Mouse (Mus musculus): ENCODE measurements around the gene Nom1. TPM values are rescaled to one million over a fixed set of nuclear protein-coding genes. Genes with fewer than 3 reads are reported as not detected.
"Not testable (repeated sequence)": the region's sequence is repeated elsewhere in the genome, so short reads cannot be mapped to it uniquely, and the experiment has no call there.

The Nom1 gene
- polyA plus RNA-seq (2012; rRNA removed), result 6.6 and 6.7 TPM in 2 replicates

DNA sequence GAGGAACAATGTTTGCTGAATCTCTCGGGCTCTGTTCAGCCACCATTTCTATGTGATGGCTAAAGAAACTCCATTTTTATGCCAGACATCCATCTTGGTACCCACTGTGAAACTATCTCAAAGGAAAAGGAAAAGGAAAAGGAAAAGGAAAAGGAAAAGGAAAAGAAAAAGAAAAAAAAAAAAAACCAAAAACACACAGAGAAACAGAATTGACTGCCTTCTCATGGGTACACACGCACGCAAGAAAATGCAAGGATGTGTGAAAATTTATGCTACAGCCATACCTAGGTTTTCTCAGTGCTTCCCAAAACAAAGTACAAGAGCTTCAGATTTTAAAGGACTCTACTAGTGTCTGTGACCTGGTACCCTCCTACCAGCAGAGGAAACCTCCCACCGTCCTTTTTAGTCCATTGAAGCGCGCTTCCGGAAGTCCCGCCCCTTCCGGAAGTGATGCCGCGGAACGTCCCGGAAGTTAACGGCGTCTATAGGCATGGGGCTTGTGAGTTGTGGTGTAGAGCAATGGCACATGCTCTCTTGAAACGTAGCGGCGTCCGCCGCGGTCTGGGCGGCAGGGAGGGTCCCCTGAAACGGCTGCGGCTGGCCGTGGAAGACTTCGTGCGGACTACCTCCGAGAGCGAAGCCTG lies at the start of gene Nom1:
TSS of gene Nom1 (plus strand) at position 437 of the 644 bp plus-strand sequence.
- peak; percentile 88 for DNase-seq (ENCODE audit: low read depth, low spot score)
- 3% methylated on average over 29 of the region's 29 CpGs for WGBS

DNA sequence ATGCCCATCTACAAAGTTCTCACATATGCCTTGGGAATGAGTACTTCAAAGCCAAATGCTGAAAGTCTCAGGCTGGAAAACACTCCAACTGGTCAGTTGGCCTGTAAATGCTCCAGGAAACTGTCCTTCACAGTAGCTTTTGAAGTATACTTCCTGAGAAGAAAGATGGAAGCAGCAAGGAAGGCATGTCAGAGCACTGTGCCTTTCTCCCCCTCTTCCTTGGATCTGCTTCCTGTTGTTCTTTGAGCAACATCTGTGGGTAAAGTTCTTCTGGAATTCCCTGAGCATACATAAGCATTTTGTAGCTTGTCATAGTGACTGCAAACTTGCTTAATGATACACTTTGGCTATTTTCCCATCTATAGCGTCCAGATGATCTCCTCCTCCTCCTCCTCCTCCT lies 46.9 kb upstream of the Nom1 start:
- no peak for DNase-seq (ENCODE audit: low read depth, low spot score)
- 0% methylated on average over 1 of the region's 1 CpGs for WGBS

DNA sequence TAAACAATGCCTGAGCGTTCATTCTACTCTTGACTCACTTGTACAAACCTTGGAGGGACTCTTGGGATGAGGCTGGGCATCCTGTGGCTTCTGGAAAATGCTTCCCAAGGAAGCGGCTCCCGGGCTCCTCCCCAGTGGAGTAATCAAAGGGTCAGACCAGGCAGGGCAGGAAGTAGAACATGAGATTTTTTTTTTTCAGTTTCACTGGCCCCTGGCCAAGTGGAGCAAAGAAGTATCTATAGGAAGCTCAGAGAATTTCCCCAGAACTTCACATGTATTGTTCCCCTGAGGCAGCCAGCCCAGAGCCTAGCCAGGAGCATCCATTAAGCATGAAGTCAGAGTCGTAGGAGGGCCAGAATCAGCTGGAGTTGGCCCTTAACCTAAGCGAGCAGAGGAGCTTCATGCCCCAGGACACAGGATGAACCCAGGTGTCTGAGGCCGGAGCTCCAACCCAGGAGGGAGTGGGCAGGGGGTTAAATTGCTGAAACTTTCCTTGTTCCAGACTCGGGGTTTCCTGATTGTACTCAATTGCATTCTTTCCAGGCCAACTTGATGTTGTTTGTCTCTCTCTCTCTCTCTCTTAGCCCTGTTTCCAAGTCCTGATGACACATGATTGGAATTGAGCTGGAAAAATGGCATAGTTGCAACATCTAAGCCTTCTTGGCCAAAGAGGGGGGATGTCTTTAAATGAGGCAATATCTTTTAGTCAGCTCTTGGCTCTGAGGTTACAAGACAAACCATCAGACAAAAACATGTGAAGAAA lies 46.1 kb upstream of the Nom1 start:
- peak; percentile 66 for DNase-seq (ENCODE audit: low read depth, low spot score)
- WGBS, result 18% methylated on average over 7 of the region's 7 CpGs

DNA sequence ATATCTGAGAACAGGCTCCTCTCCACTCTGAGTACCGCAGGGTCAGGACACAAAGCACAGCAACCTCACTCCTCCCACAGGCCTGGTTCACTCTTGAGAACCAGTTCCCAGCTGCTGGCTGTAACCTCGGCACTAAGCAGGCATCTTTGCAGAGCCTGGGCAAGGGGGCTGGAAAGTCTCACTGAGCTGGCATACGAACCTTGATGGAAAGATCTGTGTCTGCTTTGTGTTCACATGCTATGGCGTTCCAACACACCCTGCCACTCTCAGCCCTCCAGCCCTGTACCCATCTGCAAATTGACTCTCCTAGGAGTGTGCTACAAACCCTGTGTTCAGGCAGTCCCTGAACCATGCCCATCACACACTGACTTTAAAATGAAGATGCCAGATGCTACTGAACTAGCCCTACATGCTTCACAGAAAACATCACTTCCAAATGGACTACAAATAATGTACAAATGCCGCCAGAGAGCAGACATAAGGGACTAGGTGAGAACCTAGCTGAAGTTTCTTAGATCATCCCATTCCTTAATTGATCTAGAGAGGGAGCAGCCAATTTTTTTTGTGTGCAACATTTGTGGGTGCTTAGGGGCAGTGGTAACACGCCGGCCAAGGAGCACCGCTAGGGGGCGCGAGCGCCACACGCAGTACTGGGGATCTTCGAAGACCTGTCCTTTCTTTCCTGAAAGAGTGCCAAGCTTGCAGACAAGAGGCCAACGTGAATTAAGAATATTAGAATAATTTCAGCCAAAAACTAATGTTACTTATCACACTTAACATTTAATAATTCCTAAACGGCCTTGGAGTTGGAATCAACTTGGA lies 45.3 kb upstream of the Nom1 start:
- peak; percentile 48 for DNase-seq (ENCODE audit: low read depth, low spot score)
- WGBS, result 16% methylated on average over 15 of the region's 15 CpGs

DNA sequence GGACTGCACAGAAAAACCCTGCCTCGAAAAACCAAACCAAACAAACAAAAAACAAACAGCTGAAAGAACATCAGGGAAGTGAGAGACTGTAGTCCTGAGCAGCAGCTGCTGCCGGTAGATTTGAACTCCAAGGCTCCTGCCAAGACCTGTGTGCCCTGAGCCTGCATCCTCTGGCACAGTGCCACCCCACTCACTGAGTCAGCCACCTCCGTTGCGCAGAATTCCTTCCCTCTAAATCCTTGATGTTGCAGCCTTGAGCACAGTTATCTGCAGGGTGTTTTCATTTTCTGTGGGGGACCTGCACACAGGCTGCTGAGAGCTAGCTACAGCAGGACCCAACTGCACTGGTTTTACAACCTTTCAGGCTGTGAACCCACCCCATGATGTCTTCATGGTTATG lies 36.0 kb upstream of the Nom1 start:
- DNase-seq (ENCODE audit: low read depth, low spot score), result no peak
- WGBS, result 20% methylated on average over 4 of the region's 4 CpGs

- DNase-seq (ENCODE audit: low read depth, low spot score), result no peak
These were observed 23.6 kb upstream of the Nom1 start for GRCm38 (mm10) chr5:29410854-29411253.

DNA sequence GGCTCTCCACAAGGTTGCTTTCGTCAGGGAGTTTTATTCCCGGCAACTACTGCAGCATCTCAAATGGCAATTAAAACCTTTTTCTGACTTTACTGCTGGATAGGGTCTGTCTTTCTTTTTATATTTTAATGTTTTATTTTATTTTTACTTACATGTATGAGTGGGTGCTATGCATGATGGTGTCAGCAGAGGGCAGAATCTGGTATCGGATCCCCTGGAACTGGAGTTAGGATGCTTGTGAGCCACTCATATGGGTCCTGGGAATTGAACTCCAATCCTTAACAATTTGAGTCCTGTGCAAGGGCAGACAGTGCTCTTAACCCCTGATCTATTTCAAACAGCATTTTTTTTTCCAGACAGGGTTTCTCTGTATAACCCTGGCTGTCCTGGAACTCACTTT lies 21.4 kb upstream of the Nom1 start:
- 59% methylated on average over 3 of the region's 3 CpGs for WGBS

DNA sequence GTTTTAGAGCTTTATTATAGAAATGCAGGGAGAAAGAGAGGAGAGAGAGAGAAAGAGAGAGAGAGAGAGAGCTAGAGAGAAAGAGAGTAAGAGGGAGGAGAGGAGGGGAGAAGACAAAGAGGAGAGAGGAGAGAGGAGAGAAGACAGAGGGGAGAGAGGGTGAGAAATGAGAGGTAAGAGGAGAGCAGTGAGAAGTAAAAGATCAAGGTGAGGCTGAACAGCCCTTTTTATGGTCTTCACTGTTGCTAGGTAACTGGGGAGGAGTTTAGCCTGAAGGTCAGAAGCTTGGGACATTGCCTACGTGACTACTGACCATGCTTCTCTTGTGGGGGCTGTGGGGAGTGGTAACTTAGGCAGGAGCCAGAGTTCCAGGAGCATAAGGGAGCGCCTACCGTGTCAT lies 11.1 kb upstream of the Nom1 start:
- WGBS, result 37% methylated on average over 3 of the region's 3 CpGs
- DNase-seq (ENCODE audit: low read depth, low spot score), result not testable (repeated sequence)

More for the DNA sequence above, 21.4 kb upstream of the Nom1 start:
- no peak for DNase-seq (ENCODE audit: low read depth, low spot score)

GRCm38 (mm10) chr5:29434872-29435358 lies 451 bp downstream of the Nom1 start:
- under 1% methylated on average over 48 of the region's 48 CpGs for WGBS
- no peak for DNase-seq (ENCODE audit: low read depth, low spot score)

DNA sequence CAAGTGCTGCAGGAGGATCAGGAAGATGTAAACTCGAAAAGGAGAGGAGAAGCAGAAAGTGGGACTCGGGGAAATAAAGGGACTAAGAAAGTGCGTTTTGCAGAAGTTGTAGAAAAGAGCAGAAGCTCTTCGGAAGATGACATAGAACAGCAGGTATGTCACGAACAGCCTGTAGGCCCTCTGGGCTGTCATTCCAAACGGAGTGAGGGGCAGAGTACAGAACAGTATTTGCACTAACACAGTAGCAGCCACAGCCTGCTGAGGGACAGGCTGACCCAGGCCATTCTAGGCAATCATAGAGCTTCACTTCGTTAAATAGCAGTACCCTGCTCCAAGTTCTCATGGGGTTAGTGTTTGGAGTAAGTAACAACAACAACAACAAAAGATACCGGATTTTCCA lies 1.0 kb downstream of the Nom1 start:
- WGBS, result 20% methylated on average over 8 of the region's 8 CpGs
- no peak for DNase-seq (ENCODE audit: low read depth, low spot score)

DNA sequence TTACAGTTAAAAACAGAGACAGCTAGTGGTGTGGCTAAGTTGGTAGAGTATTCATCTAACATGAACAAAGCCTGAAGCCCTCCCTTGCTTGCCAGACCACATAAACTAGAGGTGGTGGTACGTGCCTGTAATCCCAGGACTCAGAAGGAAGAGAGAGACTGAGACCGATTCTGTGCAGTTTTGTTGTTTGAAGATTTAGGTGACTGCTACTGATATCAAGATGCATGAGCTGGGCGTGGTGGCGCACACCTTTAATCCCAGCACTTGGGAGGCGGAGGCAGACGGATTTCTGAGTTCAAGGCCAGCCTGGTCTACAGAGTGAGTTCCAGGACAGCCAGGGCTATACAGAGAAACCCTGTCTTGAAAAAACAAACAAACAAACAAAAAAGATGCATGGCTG lies 2.3 kb downstream of the Nom1 start:
- 80% methylated on average over 6 of the region's 6 CpGs for WGBS
- DNase-seq (ENCODE audit: low read depth, low spot score), result not testable (repeated sequence)

DNA sequence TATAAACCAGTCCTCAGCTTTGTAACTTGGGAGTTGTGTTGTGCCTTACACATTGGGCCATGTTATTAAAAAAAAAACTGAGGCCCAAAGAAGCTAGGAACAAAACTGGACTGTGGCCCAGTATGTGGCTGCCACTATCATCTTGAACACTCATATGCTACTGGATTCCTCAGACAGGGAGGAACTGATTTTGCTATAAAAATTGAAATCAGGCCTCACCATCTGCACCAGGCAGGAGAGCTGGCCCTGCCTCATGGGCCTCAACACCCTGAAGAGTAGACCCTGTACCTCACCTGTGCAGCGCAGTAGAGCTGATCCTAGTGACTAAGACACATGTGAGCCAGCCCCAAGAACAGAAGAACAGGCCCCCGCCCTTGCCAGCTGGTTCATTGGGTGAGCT lies 10.8 kb downstream of the Nom1 start:
- 93% methylated on average over 2 of the region's 2 CpGs for WGBS
- no peak for DNase-seq (ENCODE audit: low read depth, low spot score)

DNA sequence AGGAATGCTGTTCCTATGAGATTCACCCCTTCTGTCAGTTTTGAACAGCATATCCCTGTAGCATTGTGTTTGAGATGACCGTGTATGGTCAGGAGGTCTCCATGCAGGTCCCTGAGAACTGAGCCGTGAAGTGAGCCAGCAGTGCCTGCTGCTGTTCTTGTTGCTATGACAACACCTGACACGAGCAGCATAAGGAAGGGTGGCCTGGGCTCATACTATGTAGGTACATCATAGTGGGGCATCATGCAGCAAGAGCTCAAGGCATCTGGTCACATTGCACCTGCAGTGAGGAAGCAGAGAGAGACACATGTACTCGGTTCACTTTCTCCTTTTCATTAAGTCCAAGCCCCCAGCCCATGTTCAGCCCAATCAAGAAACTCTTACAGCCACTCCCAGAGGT lies 17.9 kb downstream of the Nom1 start:
- WGBS, result 79% methylated on average over 4 of the region's 4 CpGs
- DNase-seq (ENCODE audit: low read depth, low spot score), result no peak

DNA sequence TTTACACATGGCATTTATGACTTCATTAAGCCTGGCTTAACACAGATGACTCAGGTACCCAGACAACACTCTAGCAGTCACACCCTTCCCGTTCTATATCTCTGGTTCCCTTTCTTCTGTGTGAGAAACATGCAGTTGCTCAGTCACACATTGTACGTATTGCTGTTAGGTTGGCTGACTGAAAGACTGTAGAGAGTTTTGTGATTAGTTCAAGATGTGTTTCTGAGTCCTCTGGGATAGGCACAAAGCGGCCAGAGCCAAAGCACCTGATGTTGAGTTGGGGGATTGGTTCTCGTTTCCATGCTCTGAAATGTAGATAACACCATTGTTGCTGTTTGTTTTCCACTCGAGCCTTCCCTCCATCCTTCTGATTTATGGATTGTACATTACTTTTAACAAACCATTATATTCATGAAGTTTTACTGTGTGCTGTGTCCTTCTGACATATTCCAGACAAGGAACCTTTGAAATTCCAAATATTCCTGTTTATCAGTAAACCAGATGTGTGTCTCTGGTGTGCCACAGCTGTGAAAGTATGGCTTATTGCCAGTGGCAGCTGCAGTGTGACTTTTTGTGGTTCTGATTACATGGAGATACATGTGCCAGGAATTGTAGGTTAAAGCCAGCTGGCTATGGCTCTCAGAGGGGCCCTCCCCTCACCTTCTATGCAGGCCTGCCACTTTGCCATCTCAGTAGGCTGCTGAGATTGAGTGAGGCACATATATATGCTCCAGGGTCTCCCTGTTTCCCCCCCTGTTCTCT lies 22.6 kb downstream of the Nom1 start:
- 52% methylated on average over 5 of the region's 5 CpGs for WGBS
- DNase-seq (ENCODE audit: low read depth, low spot score), result no peak

GRCm38 (mm10) chr5:29462943-29463686 lies 28.7 kb downstream of the Nom1 start:
- peak; percentile 76 for DNase-seq (ENCODE audit: low read depth, low spot score)
- WGBS, result 31% methylated on average over 9 of the region's 9 CpGs

GRCm38 (mm10) chr5:29467489-29468350 lies 33.3 kb downstream of the Nom1 start:
- no peak for DNase-seq (ENCODE audit: low read depth, low spot score)
- WGBS, result 5% methylated on average over 67 of the region's 67 CpGs

DNA sequence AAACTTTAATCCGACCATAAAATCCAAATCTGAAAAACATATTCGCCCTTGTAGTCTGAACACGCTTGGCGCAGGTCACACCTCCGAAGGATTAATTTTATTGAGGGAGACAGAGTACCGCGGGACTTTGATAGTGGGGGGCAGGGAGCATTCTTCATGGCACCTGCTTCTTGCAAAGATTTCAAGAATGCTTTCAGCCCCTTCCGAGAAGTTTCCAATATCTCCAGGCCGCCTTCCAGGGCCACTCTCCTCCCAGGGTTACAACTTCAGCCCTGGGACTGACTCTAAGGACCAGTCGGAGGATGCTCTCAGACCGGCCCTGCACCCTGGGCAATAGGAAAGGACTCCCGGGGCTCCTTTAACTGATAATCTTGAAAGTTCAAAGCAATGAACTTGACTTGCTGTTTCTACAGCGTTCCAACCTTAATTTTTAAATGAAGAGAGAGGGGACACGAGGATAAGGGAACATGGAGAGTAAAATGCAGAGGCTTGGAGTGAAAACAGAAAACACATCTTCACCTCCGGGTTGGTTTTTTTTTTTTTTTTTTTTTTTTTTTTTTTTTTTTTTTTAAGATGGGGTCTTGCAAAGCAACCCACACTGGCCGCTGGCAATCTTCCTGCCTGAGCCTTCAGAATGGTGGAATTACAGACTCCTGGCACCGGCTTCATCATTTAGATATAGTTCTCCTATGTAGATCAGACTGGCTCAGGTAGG lies 34.0 kb downstream of the Nom1 start:
- DNase-seq (ENCODE audit: low read depth, low spot score), result no peak
- 6% methylated on average over 17 of the region's 17 CpGs for WGBS

Measured in large intestine, adult 2 months (tissue).